Mouse (Mus musculus) retina, postnatal 7 days (tissue): ENCODE results near the gene Nf1.

ENCODE experiments used
- DNase-seq: peaks from one replicate; pipeline ENCODE4 v3.0.0-alpha.2; 2012; ENCODE audit warnings: low read depth, low spot score

Gene Nf1

GRCm38 (mm10) chr11:79527739-79528384 lies 188.4 kb downstream of the Nf1 start:
- DNase-seq: no peak

- no peak for DNase-seq
Measured at GRCm38 (mm10) chr11:79528601-79529000, 189.1 kb downstream of the Nf1 start.

GRCm38 (mm10) chr11:79529226-79529625 lies 189.7 kb downstream of the Nf1 start:
- no peak for DNase-seq

- DNase-seq: no peak
Measured at GRCm38 (mm10) chr11:79529736-79530135, 190.2 kb downstream of the Nf1 start.

- no peak for DNase-seq
Measured at GRCm38 (mm10) chr11:79530333-79530761, 190.9 kb downstream of the Nf1 start, which contains the start of the genes Evi2 and Evi2a. Gene Evi2 (minus strand): TSS chr11:79530589. Gene Evi2a (minus strand): TSS chr11:79530609.

GRCm38 (mm10) chr11:79530774-79531173 lies 191.3 kb downstream of the Nf1 start:
- DNase-seq: no peak

GRCm38 (mm10) chr11:79531485-79531884 lies 192.0 kb downstream of the Nf1 start:
- DNase-seq: no peak

- peak; percentile 8 for DNase-seq
Measured at GRCm38 (mm10) chr11:79533311-79533710, 193.8 kb downstream of the Nf1 start.

GRCm38 (mm10) chr11:79533950-79534690 lies 194.6 kb downstream of the Nf1 start:
- DNase-seq: no peak

GRCm38 (mm10) chr11:79535554-79535953 lies 196.1 kb downstream of the Nf1 start:
- DNase-seq: no peak

GRCm38 (mm10) chr11:79536293-79536692 lies 196.8 kb downstream of the Nf1 start:
- DNase-seq: no peak

- no peak for DNase-seq
Measured at GRCm38 (mm10) chr11:79552622-79553021, 213.1 kb downstream of the Nf1 start.

- DNase-seq: no peak
Measured at GRCm38 (mm10) chr11:79560536-79560935, 221.0 kb downstream of the Nf1 start.

- DNase-seq: no peak
Measured at GRCm38 (mm10) chr11:79563493-79563892, 224.0 kb downstream of the Nf1 start.

GRCm38 (mm10) chr11:79566947-79567346 lies 227.5 kb downstream of the Nf1 start:
- no peak for DNase-seq

- DNase-seq: no peak
Measured at GRCm38 (mm10) chr11:79568197-79568911, 228.9 kb downstream of the Nf1 start.

- no peak for DNase-seq
Measured at GRCm38 (mm10) chr11:79570319-79570718, 230.8 kb downstream of the Nf1 start.

- DNase-seq: no peak
Measured at GRCm38 (mm10) chr11:79573836-79574235, 234.3 kb downstream of the Nf1 start.

GRCm38 (mm10) chr11:79575383-79576073 lies 236.0 kb downstream of the Nf1 start:
- no peak for DNase-seq

- DNase-seq: peak; percentile 65
Measured at GRCm38 (mm10) chr11:79577741-79578140, 238.2 kb downstream of the Nf1 start.

- no peak for DNase-seq
Measured at GRCm38 (mm10) chr11:79580660-79581059, 241.2 kb downstream of the Nf1 start.

GRCm38 (mm10) chr11:79581257-79581656 lies 241.8 kb downstream of the Nf1 start:
- DNase-seq: no peak
